Mouse (Mus musculus) heart, embryonic 11.5 days (tissue): Measurements from ENCODE around the gene Brms1. TPM values are rescaled to one million over a fixed set of nuclear protein-coding genes. Genes with fewer than 3 reads are reported as not detected.

Source experiments
- ATAC-seq: fragments of 200-750 bp; cut with Nextera tagmentation; replicated peaks from 2 replicates; pipeline ENCODE4 v1.8.0; 2017; ENCODE audit warnings: moderate library complexity; ENCODE audit not compliant: insufficient number of reproducible peaks, low FRiP score, low TSS enrichment
- H3K27ac ChIP-seq: fragments of 300-500 bp; sonication (generic); 2 replicates; pipeline ENCODE4 v1.5.1; 2014; ENCODE audit warnings: mild to moderate bottlenecking, low read depth, low read length
- H3K27me3 ChIP-seq: fragments of 300-500 bp; sonication (generic); 2 replicates; pipeline ENCODE4 v1.6.1; 2014; ENCODE audit warnings: mild to moderate bottlenecking, low read length, mixed read lengths; ENCODE audit not compliant: control insufficient read depth, insufficient read depth
- H3K36me3 ChIP-seq: fragments of 300-500 bp; sonication (generic); 2 replicates; pipeline ENCODE4 v1.6.1; 2014; ENCODE audit warnings: mild to moderate bottlenecking, low read length, moderate library complexity, mixed read lengths; ENCODE audit not compliant: control insufficient read depth, insufficient read depth
- H3K4me1 ChIP-seq: fragments of 300-500 bp; sonication (generic); 2 replicates; pipeline ENCODE4 v1.6.1; 2014; ENCODE audit warnings: low read length; ENCODE audit not compliant: control insufficient read depth, insufficient read depth
- H3K4me2 ChIP-seq: fragments of 300-500 bp; sonication (generic); 2 replicates; pipeline ENCODE4 v1.6.1; 2014; ENCODE audit warnings: mild to moderate bottlenecking, moderate library complexity
- H3K4me3 ChIP-seq: fragments of 300-500 bp; sonication (generic); 2 replicates; pipeline ENCODE4 v1.5.1; 2014; ENCODE audit warnings: low read depth, low read length
- H3K9ac ChIP-seq: fragments of 300-500 bp; sonication (generic); 2 replicates; pipeline ENCODE4 v1.6.1; 2014; ENCODE audit warnings: mild to moderate bottlenecking, low read depth, low read length, moderate library complexity
- H3K9me3 ChIP-seq: fragments of 300-500 bp; sonication (generic); replicated peaks from 2 replicates; pipeline ENCODE4 v1.6.1; 2016; ENCODE audit warnings: low read length; ENCODE audit not compliant: control insufficient read depth
- WGBS: fragments of 180-500 bp; shearing (Covaris S2); extraction: QIAGEN DNeasy Blood & Tissue Kit; methylation state at CpG from one replicate; pipeline ENCODE4 v1.1.7; 2014; ENCODE audit not compliant: insufficient replicate concordance; 5-methylcytosine and 5-hydroxymethylcytosine counted together
- polyA plus RNA-seq: library from polyadenylated mRNA; unstranded; fragments of >200 nt; fragmentation: Nextera tagmentation; extraction: Ambion mirVana; gene quantifications from 2 replicates; pipeline ENCODE4 v1.2.1, GENCODE M21; 2014

Gene Brms1
- polyA plus RNA-seq, 1 experiment from 2014 or later: 35.3 TPM

- WGBS: 84% methylated on average over 14 of the region's 14 CpGs
- Histone ChIP-seq H3K9me3 (no peaks in the 10 kb centered on the region), H3K4me2 (no peak overlapping the region), H3K4me3 (no peak overlapping the region), H3K4me1 (peaks cover 21% of the 10 kb centered on the region), H3K36me3 (no peaks in the 10 kb centered on the region; the same call in 1 of the 2 replicates), H3K27ac (no peak overlapping the region), H3K9ac (no peak overlapping the region), H3K27me3 (peaks cover 16% of the 10 kb centered on the region)
- no peak for ATAC-seq
These were observed 7.2 kb downstream of the Brms1 start for GRCm38 (mm10) chr19:5048138-5049056.

- ATAC-seq: no peak
- H3K27me3 ChIP-seq: peaks cover 24% of the 10 kb centered on the region
- 75% methylated on average over 6 of the region's 6 CpGs for WGBS
- H3K9ac ChIP-seq: no peak overlapping the region
- H3K4me2 ChIP-seq: no peak overlapping the region
- H3K36me3 ChIP-seq: no peaks in the 10 kb centered on the region; the same call in 1 of the 2 replicates
- no peak overlapping the region for H3K27ac ChIP-seq
- H3K9me3 ChIP-seq: no peaks in the 10 kb centered on the region
- no peak overlapping the region for H3K4me3 ChIP-seq
- H3K4me1 ChIP-seq: peaks cover 21% of the 10 kb centered on the region
These were observed 8.2 kb downstream of the Brms1 start for GRCm38 (mm10) chr19:5049325-5049724.

GRCm38 (mm10) chr19:5050047-5050905 is 9.1 kb downstream of the Brms1 start, which contains the start of gene Rin1:
Rin1 (plus strand) TSS chr19:5050481.
- H3K27me3 ChIP-seq: peaks cover 26% of the 10 kb centered on the region
- H3K9ac ChIP-seq: peak within 1 kb of the TSS; percentile 23; the same call in 1 of the 2 replicates
- peak within 1 kb of the TSS; percentile 57 for H3K4me2 ChIP-seq
- H3K4me1 ChIP-seq: peaks cover 21% of the 10 kb centered on the region
- H3K9me3 ChIP-seq: no peaks in the 10 kb centered on the region
- peak; percentile 51 for ATAC-seq
- WGBS: 16% methylated on average over 14 of the region's 14 CpGs
- H3K36me3 ChIP-seq: no peaks in the 10 kb centered on the region; the same call in 1 of the 2 replicates
- peak within 1 kb of the TSS; percentile 24 for H3K4me3 ChIP-seq
- H3K27ac ChIP-seq: peak within 1 kb of the TSS; percentile 1; the same call in 1 of the 2 replicates

- peak overlapping the region; percentile 1; the same call in 1 of the 2 replicates for H3K27ac ChIP-seq
- ATAC-seq: 0 out of 2 replicates have a peak, but pooled peaks have one; percentile 23
These were observed 9.9 kb downstream of the Brms1 start for GRCm38 (mm10) chr19:5051031-5051430.

GRCm38 (mm10) chr19:5051515-5051914 is 10.4 kb downstream of the Brms1 start:
- H3K36me3 ChIP-seq: no peaks in the 10 kb centered on the region; the same call in 1 of the 2 replicates
- peak overlapping the region; percentile 24 for H3K4me3 ChIP-seq
- H3K9me3 ChIP-seq: no peaks in the 10 kb centered on the region
- H3K9ac ChIP-seq: peak overlapping the region; percentile 18; the same call in 1 of the 2 replicates
- H3K27me3 ChIP-seq: peaks cover 26% of the 10 kb centered on the region
- H3K27ac ChIP-seq: no peak overlapping the region
- peaks cover 24% of the 10 kb centered on the region for H3K4me1 ChIP-seq
- peak overlapping the region; percentile 57 for H3K4me2 ChIP-seq
- 33% methylated on average over 3 of the region's 3 CpGs for WGBS
- no peak for ATAC-seq

More at GRCm38 (mm10) chr19:5051031-5051430, 9.9 kb downstream of the Brms1 start:
- peaks cover 26% of the 10 kb centered on the region for H3K27me3 ChIP-seq
- 2% methylated on average over 17 of the region's 17 CpGs for WGBS
- peaks cover 21% of the 10 kb centered on the region for H3K4me1 ChIP-seq
- H3K36me3 ChIP-seq: no peaks in the 10 kb centered on the region; the same call in 1 of the 2 replicates
- no peaks in the 10 kb centered on the region for H3K9me3 ChIP-seq
- H3K9ac ChIP-seq: peak overlapping the region; percentile 23; the same call in 1 of the 2 replicates
- peak overlapping the region; percentile 57 for H3K4me2 ChIP-seq
- peak overlapping the region; percentile 24 for H3K4me3 ChIP-seq

DNA sequence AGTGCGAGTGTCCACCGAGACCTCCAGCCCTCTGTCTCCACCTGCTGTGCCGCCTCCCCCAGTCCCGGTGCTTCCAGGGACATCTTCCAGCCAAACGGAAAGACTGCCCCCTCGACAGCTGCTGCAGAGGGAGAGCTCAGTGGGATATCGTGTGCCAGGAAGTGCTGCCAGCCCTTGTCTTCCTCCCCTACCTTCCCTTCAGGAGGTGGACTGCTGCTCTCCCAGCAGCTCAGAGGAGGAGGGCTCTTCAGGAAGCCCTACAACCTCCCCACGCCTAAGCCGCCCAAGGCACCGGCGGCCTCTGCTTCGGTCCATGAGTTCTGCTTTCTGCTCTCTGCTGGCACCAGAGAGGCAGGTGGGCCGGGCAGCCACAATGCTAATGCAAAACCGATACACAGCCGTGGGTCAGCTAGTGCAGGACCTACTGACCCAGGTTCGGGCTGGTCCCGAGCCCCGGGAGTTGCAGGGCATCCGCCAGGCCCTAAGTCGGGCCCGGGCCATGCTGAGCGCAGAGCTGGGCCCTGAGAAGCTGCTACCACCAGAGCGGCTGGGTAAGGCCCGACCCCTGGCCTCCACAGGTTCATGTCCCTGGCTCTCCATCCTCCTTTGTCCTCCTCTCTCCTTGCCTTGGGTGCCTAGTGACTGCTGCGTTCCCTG is 11.1 kb downstream of the Brms1 start:
- peak overlapping the region; percentile 57 for H3K4me2 ChIP-seq
- H3K4me3 ChIP-seq: peak overlapping the region; percentile 24
- no peak overlapping the region for H3K27ac ChIP-seq
- H3K4me1 ChIP-seq: peaks cover 26% of the 10 kb centered on the region
- H3K36me3 ChIP-seq: no peaks in the 10 kb centered on the region
- no peak for ATAC-seq
- no peaks in the 10 kb centered on the region for H3K9me3 ChIP-seq
- H3K27me3 ChIP-seq: peaks cover 26% of the 10 kb centered on the region
- H3K9ac ChIP-seq: 0 out of 2 replicates have a peak overlapping the region, but pooled peaks have one; percentile 34
- WGBS: 24% methylated on average over 25 of the region's 25 CpGs

GRCm38 (mm10) chr19:5052853-5053252 is 11.7 kb downstream of the Brms1 start:
- no peaks in the 10 kb centered on the region for H3K36me3 ChIP-seq
- no peak overlapping the region for H3K27ac ChIP-seq
- no peak overlapping the region for H3K9ac ChIP-seq
- no peak overlapping the region for H3K4me2 ChIP-seq
- no peaks in the 10 kb centered on the region for H3K9me3 ChIP-seq
- peaks cover 26% of the 10 kb centered on the region for H3K27me3 ChIP-seq
- 49% methylated on average over 17 of the region's 17 CpGs for WGBS
- H3K4me1 ChIP-seq: peaks cover 26% of the 10 kb centered on the region
- ATAC-seq: no peak
- H3K4me3 ChIP-seq: no peak overlapping the region

GRCm38 (mm10) chr19:5053909-5054308 is 12.8 kb downstream of the Brms1 start:
- 22% methylated on average over 9 of the region's 9 CpGs for WGBS
- peaks cover 26% of the 10 kb centered on the region for H3K27me3 ChIP-seq
- H3K36me3 ChIP-seq: no peaks in the 10 kb centered on the region
- peaks cover 35% of the 10 kb centered on the region for H3K4me1 ChIP-seq
- ATAC-seq: no peak
- H3K9ac ChIP-seq: no peak overlapping the region
- H3K4me2 ChIP-seq: no peak overlapping the region
- no peak overlapping the region for H3K4me3 ChIP-seq
- no peaks in the 10 kb centered on the region for H3K9me3 ChIP-seq
- no peak overlapping the region for H3K27ac ChIP-seq
